Mouse (Mus musculus) CD4-positive helper T cell, adult 2 months (primary cell): ENCODE measurements around the gene Aup1.

Source experiments
- DNase-seq: peaks from one replicate; pipeline ENCODE4 v3.0.0-alpha.2; 2012; ENCODE audit warnings: low read depth, missing footprints, low spot score

The Aup1 gene

DNA sequence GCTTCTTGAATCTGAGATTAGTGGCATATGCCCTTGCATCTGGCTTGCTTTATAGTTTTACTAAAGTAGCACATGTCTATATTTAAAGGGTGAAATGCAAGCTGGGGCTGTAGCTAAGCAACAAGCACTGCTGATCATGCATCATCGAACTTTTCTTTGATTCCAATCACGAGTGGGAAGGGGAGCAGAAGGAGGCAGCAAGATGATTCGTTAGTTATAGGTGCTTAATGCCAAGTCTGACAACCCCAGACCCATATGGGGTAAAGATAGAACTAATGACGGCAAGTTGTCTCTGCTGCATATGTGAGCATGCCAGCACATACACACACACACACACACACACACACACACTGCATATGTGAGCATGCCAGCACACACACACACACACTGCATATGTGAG lies 49.8 kb downstream of the Aup1 start:
- DNase-seq, result no peak
